Mouse (Mus musculus): ENCODE data around the gene Hcfc1. TPM values are rescaled to one million over a fixed set of nuclear protein-coding genes. Genes with fewer than 3 reads are reported as not detected.
A peak's percentile ranks its signal among the peaks of the same experiment; 100 is the strongest.

Hcfc1 gene
- polyA plus RNA-seq, 1 experiment: 34.3 TPM

GRCm38 (mm10) chrX:73910049-73910448, 56.1 kb downstream of the Hcfc1 start:
- DNase-seq: no peak
- TF ChIP-seq CTCF (conservative IDR thresholded peaks at IDR 0.05; ENCODE audit: insufficient read depth, insufficient read length, low read depth, low read length) (no peak), POLR2A (IDR thresholded peaks at IDR 0.05; ENCODE audit: low read depth, low read length) (no peak)
- peak overlapping the region; percentile 20; the same call in 1 of the 2 replicates for H3K27ac ChIP-seq (ENCODE audit: insufficient read depth, low read depth, low read length)
- H3K27me3 ChIP-seq (replicated peaks; ENCODE audit: control insufficient read depth, insufficient read depth, low read length): no peaks in the 10 kb centered on the region
- WGBS: 33% methylated on average over 1 of the region's 1 CpGs
- H3K4me3 ChIP-seq (ENCODE audit: insufficient read depth, low read depth, low read length): no peak overlapping the region
- peaks cover 5% of the 10 kb centered on the region; the same call in 1 of the 2 replicates for H3K4me1 ChIP-seq (ENCODE audit: control insufficient read depth, insufficient read depth, low read length)
- no peaks in the 10 kb centered on the region for H3K36me3 ChIP-seq (ENCODE audit: control insufficient read depth, insufficient read depth, low read length)

GRCm38 (mm10) chrX:73897959-73898358, 68.2 kb downstream of the Hcfc1 start:
- Histone ChIP-seq H3K36me3 (ENCODE audit: control insufficient read depth, insufficient read depth, low read length) (no peaks in the 10 kb centered on the region), H3K27me3 (replicated peaks; ENCODE audit: control insufficient read depth, insufficient read depth, low read length) (no peaks in the 10 kb centered on the region), H3K4me3 (ENCODE audit: insufficient read depth, low read depth, low read length) (no peak overlapping the region), H3K27ac (ENCODE audit: insufficient read depth, low read depth, low read length) (no peak overlapping the region), H3K4me1 (ENCODE audit: control insufficient read depth, insufficient read depth, low read length) (no peaks in the 10 kb centered on the region)
- TF ChIP-seq CTCF (conservative IDR thresholded peaks at IDR 0.05; ENCODE audit: insufficient read depth, insufficient read length, low read depth, low read length): no peak
- TF ChIP-seq POLR2A (IDR thresholded peaks at IDR 0.05; ENCODE audit: low read depth, low read length): no peak
- 64% methylated on average over 3 of the region's 3 CpGs for WGBS
- DNase-seq: no peak

GRCm38 (mm10) chrX:73895719-73896118, 70.4 kb downstream of the Hcfc1 start, which contains the start of gene L1cam:
TSS of gene L1cam (minus strand) at chrX:73896105.
- Histone ChIP-seq H3K36me3 (ENCODE audit: control insufficient read depth, insufficient read depth, low read length) (no peaks in the 10 kb centered on the region), H3K4me3 (ENCODE audit: insufficient read depth, low read depth, low read length) (no peak within 1 kb of the TSS), H3K4me1 (ENCODE audit: control insufficient read depth, insufficient read depth, low read length) (0 out of 2 replicates have a peak, but pooled peaks cover 3% of the 10 kb centered on the region), H3K27me3 (replicated peaks; ENCODE audit: control insufficient read depth, insufficient read depth, low read length) (no peaks in the 10 kb centered on the region), H3K27ac (ENCODE audit: insufficient read depth, low read depth, low read length) (no peak within 1 kb of the TSS)
- 0% methylated on average over 2 of the region's 2 CpGs for WGBS
- peak; percentile 52 for TF ChIP-seq CTCF (conservative IDR thresholded peaks at IDR 0.05; ENCODE audit: insufficient read depth, insufficient read length, low read depth, low read length)
- no peak for TF ChIP-seq POLR2A (IDR thresholded peaks at IDR 0.05; ENCODE audit: low read depth, low read length)
- peak; percentile 61 for DNase-seq

GRCm38 (mm10) chrX:73892833-73893232, 73.3 kb downstream of the Hcfc1 start:
- peak overlapping the region; percentile 63 for H3K27ac ChIP-seq (ENCODE audit: insufficient read depth, low read depth, low read length)
- 87% methylated on average over 14 of the region's 14 CpGs for WGBS
- H3K4me1 ChIP-seq (ENCODE audit: control insufficient read depth, insufficient read depth, low read length): 0 out of 2 replicates have a peak, but pooled peaks cover 3% of the 10 kb centered on the region
- DNase-seq: no peak
- TF ChIP-seq POLR2A (IDR thresholded peaks at IDR 0.05; ENCODE audit: low read depth, low read length): no peak
- TF ChIP-seq CTCF (conservative IDR thresholded peaks at IDR 0.05; ENCODE audit: insufficient read depth, insufficient read length, low read depth, low read length): no peak
- peak overlapping the region; percentile 31 for H3K4me3 ChIP-seq (ENCODE audit: insufficient read depth, low read depth, low read length)
- H3K27me3 ChIP-seq (replicated peaks; ENCODE audit: control insufficient read depth, insufficient read depth, low read length): no peaks in the 10 kb centered on the region
- no peaks in the 10 kb centered on the region for H3K36me3 ChIP-seq (ENCODE audit: control insufficient read depth, insufficient read depth, low read length)

Other genes starting within 250 kb of the Hcfc1 start
- gene Abcd1, start 249.8 kb downstream of the Hcfc1 start, polyA plus RNA-seq (2012; rRNA removed): 20.0 and 20.2 TPM in 2 replicates
- gene Plxnb3, start 209.3 kb downstream of the Hcfc1 start, polyA plus RNA-seq (2012; rRNA removed): 0.58 and 0.83 TPM in 2 replicates
- 2.6 and 4.0 TPM in 2 replicates for gene Srpk3, start 192.0 kb downstream of the Hcfc1 start, polyA plus RNA-seq (2012; rRNA removed)
- 749 and 831 TPM in 2 replicates for gene Idh3g, start 179.5 kb downstream of the Hcfc1 start, polyA plus RNA-seq (2012; rRNA removed)
- 239 and 253 TPM in 2 replicates for gene Ssr4, start 179.3 kb downstream of the Hcfc1 start, polyA plus RNA-seq (2012; rRNA removed)
- 0.88 and 0.94 TPM in 2 replicates for gene Pdzd4, start 141.4 kb downstream of the Hcfc1 start, polyA plus RNA-seq (2012; rRNA removed)
- gene Avpr2, start 74.3 kb downstream of the Hcfc1 start, polyA plus RNA-seq (2012; rRNA removed): 35.3 and 41.0 TPM in 2 replicates
- gene L1cam, start 70.3 kb downstream of the Hcfc1 start, polyA plus RNA-seq (2012; rRNA removed): 26.5 TPM in 2 replicates
- 8.9 and 15.5 TPM in 2 replicates for gene Arhgap4, start 44.5 kb downstream of the Hcfc1 start, polyA plus RNA-seq (2012; rRNA removed)
- 61.3 and 69.7 TPM in 2 replicates for gene Naa10, start 44.4 kb downstream of the Hcfc1 start, polyA plus RNA-seq (2012; rRNA removed)
- gene Renbp, start 35.5 kb downstream of the Hcfc1 start, polyA plus RNA-seq (2012; rRNA removed): 125 and 144 TPM in 2 replicates
- gene Irak1, start 57.6 kb upstream of the Hcfc1 start, polyA plus RNA-seq (2012; rRNA removed): 91.7 and 131 TPM in 2 replicates
- gene Opn1mw, start 161.1 kb upstream of the Hcfc1 start, polyA plus RNA-seq (2012; rRNA removed): not detected in 2 replicates
- gene Mecp2, start 169.0 kb upstream of the Hcfc1 start, polyA plus RNA-seq (2012; rRNA removed): 6.8 and 7.0 TPM in 2 replicates
- not detected in 2 replicates for gene Tex28, start 201.5 kb upstream of the Hcfc1 start, polyA plus RNA-seq (2012; rRNA removed)
- gene Tktl1, start 210.9 kb upstream of the Hcfc1 start, polyA plus RNA-seq (2012; rRNA removed): not detected in 2 replicates